Mouse (Mus musculus) CD4-positive, CD25-positive, alpha-beta regulatory T cell, adult 9 weeks (primary cell): ENCODE measurements around the gene Spata17. TPM values are rescaled to one million over a fixed set of nuclear protein-coding genes. Genes with fewer than 3 reads are reported as not detected.

Source experiments
- polyA plus RNA-seq: library from polyadenylated mRNA; unstranded; fragments of 100-300 nt; shearing (Covaris generic); gene quantifications from one replicate; pipeline ENCODE4 v1.2.1, GENCODE M21; 2017

Gene Spata17
- polyA plus RNA-seq, result not detected

DNA sequence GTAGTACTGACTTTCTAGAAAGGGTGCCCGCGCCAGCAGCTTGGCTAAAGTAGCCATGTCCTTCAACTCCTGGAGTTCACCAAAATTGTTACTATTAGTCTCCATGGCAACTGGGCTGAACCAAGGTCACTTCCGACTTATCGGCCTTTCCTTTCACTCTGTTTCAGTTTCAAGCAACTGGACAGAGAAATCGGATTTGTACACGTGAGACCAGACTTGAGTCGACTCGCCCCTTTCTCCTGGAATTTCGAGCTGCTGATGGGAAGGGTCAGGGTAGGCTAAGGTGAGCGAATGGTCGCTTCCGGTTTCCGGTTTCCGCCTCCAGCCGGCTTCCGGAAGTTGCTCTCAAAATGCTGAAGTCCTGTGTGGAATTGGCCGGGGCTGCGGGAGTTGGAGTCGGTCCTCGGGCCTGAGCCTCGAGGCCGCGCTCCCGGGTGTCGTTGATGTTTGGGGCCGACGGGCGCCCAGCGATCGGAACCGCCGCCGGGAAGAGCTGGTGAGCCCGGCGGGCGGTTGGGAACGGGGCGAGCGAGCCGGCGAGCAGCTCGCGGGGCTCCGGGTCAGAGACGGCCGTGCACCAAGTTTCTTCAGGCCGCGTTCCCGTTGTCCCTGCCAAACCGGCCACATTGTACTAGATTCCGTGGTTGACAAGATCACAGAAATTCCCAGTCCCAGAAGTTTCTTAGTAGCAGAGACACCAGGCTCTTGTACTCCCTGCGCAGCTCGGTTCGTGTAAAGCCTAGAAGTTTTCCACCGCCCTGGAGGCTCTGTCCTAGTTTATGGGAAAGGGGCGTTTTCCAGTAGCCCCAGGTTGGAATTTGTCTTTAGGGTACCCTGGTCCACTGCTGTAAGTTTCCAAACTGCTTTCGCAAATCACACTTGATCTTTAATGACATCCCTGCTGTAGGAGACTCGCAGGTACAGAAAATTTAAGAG, at the start of gene Spata17, which contains the start of gene Gpatch2:
Gene Spata17 (minus strand): TSS at position 285 of the 936 bp plus-strand sequence.
Gene Gpatch2 (plus strand): TSS at position 328 of the 936 bp plus-strand sequence.

Other genes starting within 250 kb of the Spata17 start
- not detected for gene D1Pas1, start 248.0 kb downstream of the Spata17 start, polyA plus RNA-seq
- 38.1 TPM for gene Gpatch2, start within 50 bp of the Spata17 start, polyA plus RNA-seq